In the genomic region with DNA sequence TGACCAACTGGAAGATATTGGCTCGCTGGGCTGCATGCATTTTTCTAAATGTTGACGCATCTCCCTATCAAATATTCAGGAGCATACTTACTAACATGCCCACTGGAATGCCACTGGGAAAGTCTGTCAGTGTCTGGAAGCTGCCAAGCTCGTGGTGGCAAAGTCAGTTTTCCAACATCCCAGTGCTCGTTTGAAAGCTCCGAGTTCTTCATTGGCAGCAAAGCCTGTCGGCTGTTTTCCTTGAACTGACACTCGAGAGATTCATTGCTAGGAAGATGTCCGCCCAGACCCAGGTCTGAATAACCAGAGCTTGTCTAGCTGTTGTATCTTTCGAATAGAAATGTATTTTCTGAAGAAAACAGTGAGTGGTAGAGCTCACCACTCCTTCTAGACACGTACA, we compare ENCODE assay signal across 23 mouse cellular contexts.
A peak's percentile ranks its signal among the peaks of the same experiment; 100 is the strongest.
DNase-seq lines count a peak whose midpoint lies in the region; ATAC-seq and TF ChIP-seq lines count a peak whose summit lies in the region.
"Had no signal": no experiment of that assay in that cellular context is flagged by ENCODE, and none has a peak within 500 bp of the region (broad histone marks: within the 10 kb centered on the region; RNA-seq: fewer than 3 reads in every experiment).

No protein-coding gene starts in this region.

- no peaks in the 10 kb centered on the region for H3K27me3 ChIP-seq in forebrain, postnatal 0 days (ENCODE audit: insufficient read depth, low read length)
- H3K27me3 ChIP-seq in forebrain, embryonic 12.5 days, result no peaks in the 10 kb centered on the region
- H3K27me3 ChIP-seq in neural tube, embryonic 15.5 days (replicated peaks), result no peaks in the 10 kb centered on the region
- H3K27me3 ChIP-seq: embryonic facial prominence, embryonic 13.5 days; embryonic facial prominence, embryonic 15.5 days; forebrain, embryonic 13.5 days; forebrain, embryonic 15.5 days; Patski had no signal

- DNase-seq in adrenal gland, postnatal 14 days, result peak; percentile 38
- no peak for DNase-seq in adrenal gland, adult 18-20 months (ENCODE audit: low spot score in 2 of 2)
- DNase-seq in forebrain, postnatal 0 days, result peak; percentile 38
- peak; percentile 28 for DNase-seq in retina, postnatal 1 day
- DNase-seq in retina, embryonic 14.5 days (ENCODE audit: low spot score), result no peak
- DNase-seq in brain, embryonic 14.5 days (ENCODE audit: low read depth), result peak; percentile 51
- DNase-seq: adrenal gland, adult 8-10 months; cerebellum, adult 11 months; cerebellum, adult 18-20 months; cerebellum, adult 8-10 months; cerebellum, adult 9-11 months; cerebellum, postnatal 36 days; embryo, embryonic 11 days had no signal

- H3K4me1 ChIP-seq in forebrain, postnatal 0 days (ENCODE audit: insufficient read depth), result no peaks in the 10 kb centered on the region; the same call in 1 of the 2 replicates
- no peaks in the 10 kb centered on the region for H3K4me1 ChIP-seq in forebrain, embryonic 12.5 days
- H3K4me1 ChIP-seq in neural tube, embryonic 15.5 days, result 0 out of 2 replicates have a peak, but pooled peaks cover 4% of the 10 kb centered on the region
- H3K4me1 ChIP-seq: forebrain, embryonic 13.5 days had no signal

- H3K4me3 ChIP-seq in forebrain, postnatal 0 days (ENCODE audit: low read depth, low read length), result no peak overlapping the region
- H3K4me3 ChIP-seq in forebrain, embryonic 12.5 days (replicated peaks), result no peak overlapping the region
- no peak overlapping the region for H3K4me3 ChIP-seq in neural tube, embryonic 15.5 days (replicated peaks)
- H3K4me3 ChIP-seq: embryonic facial prominence, embryonic 13.5 days; embryonic facial prominence, embryonic 15.5 days; erythroblast, embryonic 14.5 days; forebrain, embryonic 10.5 days; forebrain, embryonic 13.5 days; forebrain, embryonic 15.5 days had no signal

- WGBS in forebrain, postnatal 0 days, result 56% methylated on average over 10 of the region's 10 CpGs
- 89% methylated on average over 10 of the region's 10 CpGs for WGBS in forebrain, embryonic 12.5 days
- 72% methylated on average over 10 of the region's 10 CpGs for WGBS in neural tube, embryonic 15.5 days

- H3K9me3 ChIP-seq in forebrain, postnatal 0 days (ENCODE audit: low read length), result no peaks in the 10 kb centered on the region
- no peaks in the 10 kb centered on the region for H3K9me3 ChIP-seq in forebrain, embryonic 12.5 days
- no peaks in the 10 kb centered on the region for H3K9me3 ChIP-seq in neural tube, embryonic 15.5 days (replicated peaks)
- H3K9me3 ChIP-seq: embryonic facial prominence, embryonic 13.5 days; embryonic facial prominence, embryonic 15.5 days; forebrain, embryonic 10.5 days; forebrain, embryonic 13.5 days; forebrain, embryonic 15.5 days had no signal

- TF ChIP-seq POLR2A in brain, embryonic 14.5 days (IDR thresholded peaks at IDR 0.05; ENCODE audit: borderline replicate concordance, extremely low read depth, insufficient read depth, insufficient read length, poor library complexity, severe bottlenecking), result no peak

- no peak overlapping the region for H3K27ac ChIP-seq in forebrain, postnatal 0 days (ENCODE audit: low read depth, low read length)
- H3K27ac ChIP-seq in forebrain, embryonic 12.5 days, result no peak overlapping the region
- H3K27ac ChIP-seq in neural tube, embryonic 15.5 days (replicated peaks), result no peak overlapping the region
- H3K27ac ChIP-seq: embryonic facial prominence, embryonic 13.5 days; embryonic facial prominence, embryonic 15.5 days; forebrain, embryonic 10.5 days; forebrain, embryonic 13.5 days; forebrain, embryonic 15.5 days had no signal

- TF ChIP-seq CTCF in forebrain, postnatal 0 days (IDR thresholded peaks at IDR 0.05; ENCODE audit: low read depth), result no peak
- no peak for TF ChIP-seq CTCF in brain, embryonic 14.5 days (IDR thresholded peaks at IDR 0.05; ENCODE audit: borderline replicate concordance, extremely low read depth, insufficient read depth, insufficient read length)

- no peak overlapping the region for H3K4me2 ChIP-seq in forebrain, postnatal 0 days (ENCODE audit: low read depth)
- no peak overlapping the region for H3K4me2 ChIP-seq in forebrain, embryonic 12.5 days
- H3K4me2 ChIP-seq in neural tube, embryonic 15.5 days, result no peak overlapping the region
- H3K4me2 ChIP-seq: embryonic facial prominence, embryonic 13.5 days; embryonic facial prominence, embryonic 15.5 days; forebrain, embryonic 13.5 days; forebrain, embryonic 15.5 days had no signal

- no peak for ATAC-seq in forebrain, postnatal 0 days
- no peak for ATAC-seq in forebrain, embryonic 12.5 days (ENCODE audit: low FRiP score)
- no peak for ATAC-seq in neural tube, embryonic 15.5 days (ENCODE audit: low FRiP score)
- ATAC-seq: activated CD4-positive, CD25-positive, alpha-beta regulatory T cell, adult 4 months; forebrain, embryonic 13.5 days; forebrain, embryonic 15.5 days; Patski had no signal

- H3K36me3 ChIP-seq in forebrain, postnatal 0 days (ENCODE audit: insufficient read depth), result no peaks in the 10 kb centered on the region
- no peaks in the 10 kb centered on the region for H3K36me3 ChIP-seq in forebrain, embryonic 12.5 days (replicated peaks)
- no peaks in the 10 kb centered on the region for H3K36me3 ChIP-seq in neural tube, embryonic 15.5 days
- H3K36me3 ChIP-seq: embryonic facial prominence, embryonic 13.5 days; embryonic facial prominence, embryonic 15.5 days; forebrain, embryonic 10.5 days; forebrain, embryonic 15.5 days had no signal

- H3K9ac ChIP-seq in forebrain, postnatal 0 days, result no peak overlapping the region
- H3K9ac ChIP-seq in forebrain, embryonic 12.5 days, result no peak overlapping the region
- H3K9ac ChIP-seq in neural tube, embryonic 15.5 days (replicated peaks), result no peak overlapping the region
- H3K9ac ChIP-seq: embryonic facial prominence, embryonic 13.5 days; embryonic facial prominence, embryonic 15.5 days; forebrain, embryonic 13.5 days; forebrain, embryonic 15.5 days had no signal

Comparison
In these comparisons a context has a peak if more than half of its experiments do, and no peak if none do; other contexts are left out.
1. DNase-seq: peak in adrenal gland, postnatal 14 days (single experiment), forebrain, postnatal 0 days (single experiment), retina, postnatal 1 day (single experiment) and brain, embryonic 14.5 days (single experiment); none in adrenal gland, adult 18-20 months (0 of 2) and retina, embryonic 14.5 days (single experiment).